Mouse (Mus musculus) cerebellum, postnatal 25 days (tissue): ENCODE data around the gene Xpo5.

Experiments used
- DNase-seq, 2 experiments: peaks; one replicate each; pipeline ENCODE4 v3.0.0; 2021; ENCODE audit warnings: mixed read lengths in 2 of 2

Xpo5 gene

GRCm38 (mm10) chr17:46203078-46203477, 496 bp downstream of the Xpo5 start:
- no peak for DNase-seq

- DNase-seq, result no peak
Measured at GRCm38 (mm10) chr17:46206676-46207075, 4.1 kb downstream of the Xpo5 start.

GRCm38 (mm10) chr17:46210550-46210949, 8.0 kb downstream of the Xpo5 start:
- no peak for DNase-seq

- DNase-seq, result no peak
Measured at GRCm38 (mm10) chr17:46221601-46222000, 19.0 kb downstream of the Xpo5 start.

GRCm38 (mm10) chr17:46227576-46227975, 25.0 kb downstream of the Xpo5 start:
- DNase-seq, result no peak

GRCm38 (mm10) chr17:46236067-46236466, 33.5 kb downstream of the Xpo5 start:
- no peak for DNase-seq

GRCm38 (mm10) chr17:46237079-46237478, 34.5 kb downstream of the Xpo5 start:
- DNase-seq, result no peak

GRCm38 (mm10) chr17:46237480-46237879, 34.9 kb downstream of the Xpo5 start:
- no peak for DNase-seq

- DNase-seq, result no peak
Measured at GRCm38 (mm10) chr17:46239516-46240114, 37.0 kb downstream of the Xpo5 start.

GRCm38 (mm10) chr17:46241471-46241870, 38.9 kb downstream of the Xpo5 start:
- DNase-seq, result no peak

- no peak for DNase-seq
Measured at GRCm38 (mm10) chr17:46242274-46242673, 39.7 kb downstream of the Xpo5 start.

- no peak for DNase-seq
Measured at GRCm38 (mm10) chr17:46242993-46243392, 40.4 kb downstream of the Xpo5 start.

- DNase-seq, result no peak
Measured at GRCm38 (mm10) chr17:46243624-46244023, 41.0 kb downstream of the Xpo5 start.

GRCm38 (mm10) chr17:46244579-46244978, 42.0 kb downstream of the Xpo5 start:
- DNase-seq, result peak in 1 of 2 experiments; percentile 41

- peak; percentile 95 to 97 for DNase-seq
Measured at GRCm38 (mm10) chr17:46247512-46248188, 45.1 kb downstream of the Xpo5 start, which contains the start of the genes Polr1c and Yipf3. TSS of gene Polr1c (minus strand) at chr17:46248054. TSS of gene Yipf3 (plus strand) at chr17:46248080.

GRCm38 (mm10) chr17:46248189-46248522, 45.6 kb downstream of the Xpo5 start:
- DNase-seq, result no peak

GRCm38 (mm10) chr17:46251174-46251573, 48.6 kb downstream of the Xpo5 start:
- no peak for DNase-seq

- DNase-seq, result no peak
Measured at GRCm38 (mm10) chr17:46252571-46253451, 50.2 kb downstream of the Xpo5 start.

GRCm38 (mm10) chr17:46253452-46254084, 51.0 kb downstream of the Xpo5 start, which contains the start of gene Lrrc73:
TSS of gene Lrrc73 (plus strand) at chr17:46253531.
- DNase-seq, result peak; percentile 93 to 97

- DNase-seq, result peak in 1 of 2 experiments; percentile 68
Measured at GRCm38 (mm10) chr17:46254106-46254505, 51.5 kb downstream of the Xpo5 start.

- DNase-seq, result no peak
Measured at GRCm38 (mm10) chr17:46255147-46255546, 52.6 kb downstream of the Xpo5 start.

- no peak for DNase-seq
Measured at GRCm38 (mm10) chr17:46258279-46259053, 55.9 kb downstream of the Xpo5 start.
